Mouse (Mus musculus) frontal cortex, postnatal 36 days (tissue): ENCODE results near the gene Olfr127.
"Not testable (repeated sequence)": the region's sequence is repeated elsewhere in the genome, so short reads cannot be mapped to it uniquely, and the experiment has no call there.

Experiments
- DNase-seq, 2 experiments: peaks; one replicate each; pipeline ENCODE4 v3.0.0; 2022; ENCODE audit warnings: low spot score in 2 of 2

Gene Olfr127

GRCm38 (mm10) chr17:37900137-37900536 lies at the start of gene Olfr127:
Olfr127 (plus strand) TSS chr17:37900437.
- no peak for DNase-seq

GRCm38 (mm10) chr17:37863901-37864300 lies 36.3 kb upstream of the Olfr127 start:
- no peak for DNase-seq

- no peak for DNase-seq
These were observed 30.5 kb upstream of the Olfr127 start for GRCm38 (mm10) chr17:37869676-37870205.

GRCm38 (mm10) chr17:37873830-37874229 lies 26.4 kb upstream of the Olfr127 start:
- DNase-seq, result no peak

GRCm38 (mm10) chr17:37906821-37907220 lies 6.6 kb downstream of the Olfr127 start:
- not testable (repeated sequence) for DNase-seq

GRCm38 (mm10) chr17:37920248-37920647 lies 20.0 kb downstream of the Olfr127 start, which contains the start of gene Olfr128:
Olfr128 (plus strand) TSS chr17:37920548.
- no peak for DNase-seq

- no peak for DNase-seq
These were observed 52.7 kb downstream of the Olfr127 start, which contains the start of gene Olfr761 for GRCm38 (mm10) chr17:37952979-37953378. Olfr761 (minus strand) TSS chr17:37953079.
